Mouse (Mus musculus): ENCODE measurements at regions not wholly inside any gene's neighbourhood (a gene's known extent, or its start where the extent isn't known, plus 50 kb on each side); places are given as distances from the start of the nearest gene placed in this dataset.

- ATAC-seq: peak; percentile 78
Measured at GRCm38 (mm10) chr12:25216792-25217516, 120.0 kb upstream of the Id2 start.

- ATAC-seq: no peak
Measured at GRCm38 (mm10) chr12:25215266-25215665, 118.3 kb upstream of the Id2 start.

GRCm38 (mm10) chr12:25213782-25214478, 117.0 kb upstream of the Id2 start:
- ATAC-seq: peak; percentile 36

- ATAC-seq: no peak
Measured at GRCm38 (mm10) chr12:25211331-25211730, 114.4 kb upstream of the Id2 start.

GRCm38 (mm10) chr12:25210597-25210996, 113.7 kb upstream of the Id2 start:
- no peak for ATAC-seq

- no peak for ATAC-seq
Measured at GRCm38 (mm10) chr12:25209333-25209728, 112.4 kb upstream of the Id2 start.

GRCm38 (mm10) chr12:25208670-25209332, 111.9 kb upstream of the Id2 start:
- ATAC-seq: peak; percentile 58

GRCm38 (mm10) chr12:25203371-25204067, 106.6 kb upstream of the Id2 start:
- ATAC-seq: no peak

- no peak for ATAC-seq
Measured at GRCm38 (mm10) chr12:25200161-25200560, 103.2 kb upstream of the Id2 start.

GRCm38 (mm10) chr12:25197757-25198156, 100.8 kb upstream of the Id2 start:
- ATAC-seq: no peak

- no peak for ATAC-seq
Measured at GRCm38 (mm10) chr12:25196022-25196421, 99.1 kb upstream of the Id2 start.

GRCm38 (mm10) chr12:25192216-25192615, 95.3 kb upstream of the Id2 start:
- ATAC-seq: no peak

GRCm38 (mm10) chr12:25190360-25190759, 93.4 kb upstream of the Id2 start:
- peak; percentile 57 for ATAC-seq

GRCm38 (mm10) chr12:25189174-25189761, 92.3 kb upstream of the Id2 start:
- ATAC-seq: peak; percentile 77

GRCm38 (mm10) chr12:25188556-25188955, 91.6 kb upstream of the Id2 start:
- ATAC-seq: no peak

- no peak for ATAC-seq
Measured at GRCm38 (mm10) chr12:25187216-25187615, 90.3 kb upstream of the Id2 start.

GRCm38 (mm10) chr12:25182680-25183079, 85.7 kb upstream of the Id2 start:
- ATAC-seq: no peak

GRCm38 (mm10) chr12:25181317-25181716, 84.4 kb upstream of the Id2 start:
- no peak for ATAC-seq

- no peak for ATAC-seq
Measured at GRCm38 (mm10) chr12:25180861-25181260, 83.9 kb upstream of the Id2 start.

- no peak for ATAC-seq
Measured at GRCm38 (mm10) chr12:25180289-25180688, 83.3 kb upstream of the Id2 start.

GRCm38 (mm10) chr12:25178491-25179115, 81.7 kb upstream of the Id2 start:
- no peak for ATAC-seq

GRCm38 (mm10) chr12:25177827-25178226, 80.9 kb upstream of the Id2 start:
- ATAC-seq: no peak
